In genomic region chr13:41886120-41886519, GRCm38 (mm10) we compare ENCODE assay signal across 16 mouse cellular contexts.
"Had no signal": no experiment of that assay in that cellular context is flagged by ENCODE, and none has a peak within 500 bp of the region (broad histone marks: within the 10 kb centered on the region; RNA-seq: fewer than 3 reads in every experiment).

No protein-coding gene starts in this region.

- DNase-seq: retina, postnatal 1 day; right cerebral cortex, adult 18-20 months; right cerebral cortex, postnatal 14 days; right cerebral cortex, postnatal 25 days; right cerebral cortex, postnatal 4 days; spleen, adult 18-20 months; thymus, adult 18-20 months; thymus, adult 2 months; thymus, postnatal 14 days; thymus, postnatal 25 days; thymus, postnatal 36 days; thymus, postnatal 4 days had no signal

- H3K36me3 ChIP-seq: neural tube, embryonic 12.5 days; neural tube, embryonic 13.5 days; neural tube, embryonic 15.5 days; stomach, embryonic 15.5 days had no signal

- H3K27me3 ChIP-seq: neural tube, embryonic 12.5 days; neural tube, embryonic 13.5 days; neural tube, embryonic 15.5 days; stomach, embryonic 15.5 days had no signal
